Mouse (Mus musculus) bone marrow macrophage, adult 2 months (primary cell): ENCODE results near the gene Usp24. TPM values are rescaled to one million over a fixed set of nuclear protein-coding genes. Genes with fewer than 3 reads are reported as not detected.

Experiments used
- H3K27ac ChIP-seq: 2 replicates; pipeline ENCODE4 v1.5.1; 2012; ENCODE audit warnings: low read depth, low read length; ENCODE audit not compliant: insufficient read depth
- H3K4me1 ChIP-seq: 2 replicates; pipeline ENCODE4 v1.6.1; 2012; ENCODE audit warnings: low read length; ENCODE audit not compliant: control insufficient read depth, insufficient read depth
- H3K4me3 ChIP-seq: 2 replicates; pipeline ENCODE4 v1.5.1; 2012; ENCODE audit warnings: mild to moderate bottlenecking, low read length, moderate library complexity; ENCODE audit not compliant: insufficient read depth
- CTCF ChIP-seq: IDR thresholded peaks from 2 replicates; pipeline ENCODE4 v1.5.1; 2012; ENCODE audit warnings: low read depth, mild to moderate bottlenecking, low read length, moderate library complexity
- POLR2A ChIP-seq: IDR thresholded peaks from 2 replicates; pipeline ENCODE4 v1.6.1; 2012; ENCODE audit warnings: mild to moderate bottlenecking, low read depth, low read length, borderline replicate concordance
- polyA plus RNA-seq: library from polyadenylated mRNA; stranded (reverse); fragments of >200 nt; gene quantifications from 2 replicates; pipeline ENCODE4 v1.2.4, GENCODE M21; 2012; ENCODE audit not compliant: missing spikeins, insufficient read depth, insufficient read length

Usp24 gene
- polyA plus RNA-seq, 1 experiment: 15.8 TPM

- TF ChIP-seq POLR2A (no peak), CTCF (no peak)
- H3K4me3 ChIP-seq: no peak overlapping the region
- H3K4me1 ChIP-seq: no peaks in the 10 kb centered on the region
- no peak overlapping the region for H3K27ac ChIP-seq
Observed at GRCm38 (mm10) chr4:106483215-106483727, 167.3 kb downstream of the Usp24 start.

GRCm38 (mm10) chr4:106483831-106484230 is 167.8 kb downstream of the Usp24 start:
- Histone ChIP-seq H3K27ac (no peak overlapping the region), H3K4me1 (no peaks in the 10 kb centered on the region), H3K4me3 (no peak overlapping the region)
- TF ChIP-seq CTCF: no peak
- TF ChIP-seq POLR2A: no peak

GRCm38 (mm10) chr4:106490620-106491019 is 174.6 kb downstream of the Usp24 start:
- H3K27ac ChIP-seq: no peak overlapping the region
- TF ChIP-seq CTCF (no peak), POLR2A (no peak)

More at GRCm38 (mm10) chr4:106490620-106491019, 174.6 kb downstream of the Usp24 start:
- H3K4me1 ChIP-seq: peaks cover 15% of the 10 kb centered on the region
- no peak overlapping the region for H3K4me3 ChIP-seq

Other genes with a start within 250 kb of the Usp24 start
- not detected in 2 replicates for gene Pcsk9, start 148.1 kb downstream of the Usp24 start, polyA plus RNA-seq
- not detected in 2 replicates for gene Bsnd, start 176.1 kb downstream of the Usp24 start, polyA plus RNA-seq
- gene Dhcr24, start 244.8 kb downstream of the Usp24 start, polyA plus RNA-seq: 16.5 and 17.1 TPM in 2 replicates